Mouse (Mus musculus): ENCODE results near the gene Dhx9. TPM values are rescaled to one million over a fixed set of nuclear protein-coding genes. Genes with fewer than 3 reads are reported as not detected.
A peak's percentile ranks its signal among the peaks of the same experiment; 100 is the strongest.

Gene Dhx9
- polyA plus RNA-seq, 1 experiment = 3.3 TPM

- no peak for TF ChIP-seq CTCF (IDR thresholded peaks at IDR 0.05; ENCODE audit: extremely low read depth, insufficient read length, insufficient replicate concordance, low read depth, low read length)
- TF ChIP-seq POLR2A (IDR thresholded peaks at IDR 0.05; ENCODE audit: low read depth, low read length) = no peak
- H3K27me3 ChIP-seq (ENCODE audit: control insufficient read depth, insufficient read depth, low read length) = no peaks in the 10 kb centered on the region
- H3K4me3 ChIP-seq (ENCODE audit: low read depth, low read length) = no peak overlapping the region
- H3K27ac ChIP-seq (ENCODE audit: insufficient read depth, low read depth, low read length) = no peak overlapping the region
- WGBS = 82% methylated on average over 5 of the region's 5 CpGs
- H3K36me3 ChIP-seq (ENCODE audit: control insufficient read depth, insufficient read depth, low read length) = peaks cover 48% of the 10 kb centered on the region
- H3K4me1 ChIP-seq (ENCODE audit: control insufficient read depth, insufficient read depth, insufficient read length, low read length) = no peaks in the 10 kb centered on the region
Observed at GRCm38 (mm10) chr1:153456137-153456536, 31.3 kb downstream of the Dhx9 start.

GRCm38 (mm10) chr1:153453146-153453642, 34.3 kb downstream of the Dhx9 start:
- WGBS = 81% methylated on average over 3 of the region's 3 CpGs
- Histone ChIP-seq H3K4me3 (ENCODE audit: low read depth, low read length) (no peak overlapping the region), H3K27me3 (ENCODE audit: control insufficient read depth, insufficient read depth, low read length) (no peaks in the 10 kb centered on the region), H3K27ac (ENCODE audit: insufficient read depth, low read depth, low read length) (no peak overlapping the region), H3K36me3 (ENCODE audit: control insufficient read depth, insufficient read depth, low read length) (peaks cover 29% of the 10 kb centered on the region), H3K4me1 (ENCODE audit: control insufficient read depth, insufficient read depth, insufficient read length, low read length) (no peaks in the 10 kb centered on the region)
- TF ChIP-seq CTCF (IDR thresholded peaks at IDR 0.05; ENCODE audit: extremely low read depth, insufficient read length, insufficient replicate concordance, low read depth, low read length) = no peak
- TF ChIP-seq POLR2A (IDR thresholded peaks at IDR 0.05; ENCODE audit: low read depth, low read length) = no peak

- no peak overlapping the region for H3K4me3 ChIP-seq (ENCODE audit: low read depth, low read length)
- H3K36me3 ChIP-seq (ENCODE audit: control insufficient read depth, insufficient read depth, low read length) = peaks cover 21% of the 10 kb centered on the region
- H3K4me1 ChIP-seq (ENCODE audit: control insufficient read depth, insufficient read depth, insufficient read length, low read length) = no peaks in the 10 kb centered on the region
- H3K27ac ChIP-seq (ENCODE audit: insufficient read depth, low read depth, low read length) = no peak overlapping the region
- peak; percentile 51; the same call in 1 of the 2 replicates for TF ChIP-seq CTCF (IDR thresholded peaks at IDR 0.05; ENCODE audit: extremely low read depth, insufficient read length, insufficient replicate concordance, low read depth, low read length)
- TF ChIP-seq POLR2A (IDR thresholded peaks at IDR 0.05; ENCODE audit: low read depth, low read length) = no peak
- WGBS = 67% methylated on average over 10 of the region's 10 CpGs
- H3K27me3 ChIP-seq (ENCODE audit: control insufficient read depth, insufficient read depth, low read length) = no peaks in the 10 kb centered on the region
Observed at GRCm38 (mm10) chr1:153451237-153452154, 36.0 kb downstream of the Dhx9 start.

GRCm38 (mm10) chr1:153446120-153446831, 41.2 kb downstream of the Dhx9 start:
- no peak for TF ChIP-seq CTCF (IDR thresholded peaks at IDR 0.05; ENCODE audit: extremely low read depth, insufficient read length, insufficient replicate concordance, low read depth, low read length)
- no peak for TF ChIP-seq POLR2A (IDR thresholded peaks at IDR 0.05; ENCODE audit: low read depth, low read length)
- WGBS = 98% methylated on average over 20 of the region's 20 CpGs
- no peak overlapping the region for H3K4me3 ChIP-seq (ENCODE audit: low read depth, low read length)
- 0 out of 2 replicates have a peak, but pooled peaks cover 2% of the 10 kb centered on the region for H3K36me3 ChIP-seq (ENCODE audit: control insufficient read depth, insufficient read depth, low read length)
- no peaks in the 10 kb centered on the region for H3K4me1 ChIP-seq (ENCODE audit: control insufficient read depth, insufficient read depth, insufficient read length, low read length)
- no peaks in the 10 kb centered on the region for H3K27me3 ChIP-seq (ENCODE audit: control insufficient read depth, insufficient read depth, low read length)
- no peak overlapping the region for H3K27ac ChIP-seq (ENCODE audit: insufficient read depth, low read depth, low read length)

- H3K27me3 ChIP-seq (ENCODE audit: control insufficient read depth, insufficient read depth, low read length) = no peaks in the 10 kb centered on the region
- TF ChIP-seq CTCF (IDR thresholded peaks at IDR 0.05; ENCODE audit: extremely low read depth, insufficient read length, insufficient replicate concordance, low read depth, low read length) (no peak), POLR2A (IDR thresholded peaks at IDR 0.05; ENCODE audit: low read depth, low read length) (no peak)
- H3K4me3 ChIP-seq (ENCODE audit: low read depth, low read length) = no peak overlapping the region
- no peaks in the 10 kb centered on the region for H3K4me1 ChIP-seq (ENCODE audit: control insufficient read depth, insufficient read depth, insufficient read length, low read length)
- no peak overlapping the region for H3K27ac ChIP-seq (ENCODE audit: insufficient read depth, low read depth, low read length)
- WGBS = 82% methylated on average over 4 of the region's 4 CpGs
- no peaks in the 10 kb centered on the region for H3K36me3 ChIP-seq (ENCODE audit: control insufficient read depth, insufficient read depth, low read length)
Observed at GRCm38 (mm10) chr1:153443632-153444031, 43.8 kb downstream of the Dhx9 start.

GRCm38 (mm10) chr1:153443019-153443418, 44.4 kb downstream of the Dhx9 start:
- Histone ChIP-seq H3K4me3 (ENCODE audit: low read depth, low read length) (no peak overlapping the region), H3K36me3 (ENCODE audit: control insufficient read depth, insufficient read depth, low read length) (no peaks in the 10 kb centered on the region), H3K27ac (ENCODE audit: insufficient read depth, low read depth, low read length) (no peak overlapping the region), H3K27me3 (ENCODE audit: control insufficient read depth, insufficient read depth, low read length) (no peaks in the 10 kb centered on the region), H3K4me1 (ENCODE audit: control insufficient read depth, insufficient read depth, insufficient read length, low read length) (no peaks in the 10 kb centered on the region)
- WGBS = 88% methylated on average over 1 of the region's 1 CpGs
- TF ChIP-seq POLR2A (IDR thresholded peaks at IDR 0.05; ENCODE audit: low read depth, low read length) (no peak), CTCF (IDR thresholded peaks at IDR 0.05; ENCODE audit: extremely low read depth, insufficient read length, insufficient replicate concordance, low read depth, low read length) (no peak)

GRCm38 (mm10) chr1:153441656-153442055, 45.8 kb downstream of the Dhx9 start:
- Histone ChIP-seq H3K4me3 (ENCODE audit: low read depth, low read length) (no peak overlapping the region), H3K4me1 (ENCODE audit: control insufficient read depth, insufficient read depth, insufficient read length, low read length) (no peaks in the 10 kb centered on the region), H3K27ac (ENCODE audit: insufficient read depth, low read depth, low read length) (no peak overlapping the region), H3K27me3 (ENCODE audit: control insufficient read depth, insufficient read depth, low read length) (no peaks in the 10 kb centered on the region), H3K36me3 (ENCODE audit: control insufficient read depth, insufficient read depth, low read length) (no peaks in the 10 kb centered on the region)
- TF ChIP-seq POLR2A (IDR thresholded peaks at IDR 0.05; ENCODE audit: low read depth, low read length) (no peak), CTCF (IDR thresholded peaks at IDR 0.05; ENCODE audit: extremely low read depth, insufficient read length, insufficient replicate concordance, low read depth, low read length) (no peak)
- WGBS = 79% methylated on average over 3 of the region's 3 CpGs

All from small intestine, adult 2 months (tissue).